Mouse (Mus musculus) kidney, embryonic 15.5 days (tissue): ENCODE measurements around the gene Tbxas1. TPM values are rescaled to one million over a fixed set of nuclear protein-coding genes. Genes with fewer than 3 reads are reported as not detected.

Experiments
- ATAC-seq: fragments of 200-750 bp; cut with Nextera tagmentation; replicated peaks from 2 replicates; pipeline ENCODE4 v1.8.0; 2017; ENCODE audit warnings: moderate TSS enrichment; ENCODE audit not compliant: low FRiP score
- H3K27ac ChIP-seq: fragments of 300-500 bp; sonication (generic); 2 replicates; pipeline ENCODE4 v1.5.1; 2015; ENCODE audit warnings: mild to moderate bottlenecking, inconsistent platforms
- H3K27me3 ChIP-seq: fragments of 300-500 bp; sonication (generic); 2 replicates; pipeline ENCODE4 v1.6.1; 2015; ENCODE audit warnings: inconsistent platforms
- H3K36me3 ChIP-seq: fragments of 300-500 bp; sonication (generic); 2 replicates; pipeline ENCODE4 v1.6.1; 2015; ENCODE audit warnings: inconsistent platforms
- H3K4me1 ChIP-seq: fragments of 300-500 bp; sonication (generic); 2 replicates; pipeline ENCODE4 v1.6.1; 2015; ENCODE audit warnings: inconsistent platforms
- H3K4me2 ChIP-seq: fragments of 300-500 bp; sonication (generic); 2 replicates; pipeline ENCODE4 v1.6.1; 2015; ENCODE audit warnings: moderate library complexity, mild to moderate bottlenecking, inconsistent platforms
- H3K4me3 ChIP-seq: fragments of 300-500 bp; sonication (generic); replicated peaks from 2 replicates; pipeline ENCODE4 v1.5.1; 2015; ENCODE audit warnings: mild to moderate bottlenecking, inconsistent platforms
- H3K9ac ChIP-seq: fragments of 300-500 bp; sonication (generic); 2 replicates; pipeline ENCODE4 v1.6.1; 2015; ENCODE audit warnings: mild to moderate bottlenecking, inconsistent platforms
- H3K9me3 ChIP-seq: fragments of 300-500 bp; sonication (generic); replicated peaks from 2 replicates; pipeline ENCODE4 v1.6.1; 2016; ENCODE audit warnings: inconsistent platforms
- WGBS: fragments of 180-500 bp; shearing (Covaris S2); methylation state at CpG from one replicate; pipeline ENCODE4 v1.1.7; 2015; ENCODE audit warnings: mixed read lengths; 5-methylcytosine and 5-hydroxymethylcytosine counted together
- polyA plus RNA-seq: library from polyadenylated mRNA; unstranded; fragments of >200 nt; fragmentation: Nextera tagmentation; extraction: Ambion mirVana; gene quantifications from 2 replicates; pipeline ENCODE4 v1.2.1, GENCODE M21; 2015

The Tbxas1 gene
- polyA plus RNA-seq, 1 experiment from 2014 or later, result 6.4 TPM

DNA sequence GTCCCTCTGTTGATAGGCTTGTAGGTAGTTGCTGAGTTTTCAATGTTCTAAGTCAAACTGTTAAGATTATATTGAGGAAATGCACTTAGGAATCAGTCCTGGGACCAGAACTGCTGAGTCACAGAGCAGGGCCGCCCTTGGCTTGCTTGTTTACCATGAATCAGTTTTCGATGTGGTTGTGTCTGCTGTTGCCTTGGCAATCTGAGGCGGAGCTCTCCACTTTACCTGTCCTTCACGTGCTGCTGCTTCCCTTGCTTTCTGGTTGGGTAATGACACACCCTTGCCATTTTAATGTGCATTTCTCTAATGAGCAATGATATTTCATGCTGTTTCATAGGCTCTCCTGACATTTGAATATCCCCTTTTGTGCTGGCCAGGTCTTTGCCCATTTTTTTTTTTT is 116.8 kb downstream of the Tbxas1 start:
- H3K27ac ChIP-seq, result no peak overlapping the region
- H3K9me3 ChIP-seq, result no peaks in the 10 kb centered on the region
- H3K4me3 ChIP-seq, result no peak overlapping the region
- H3K36me3 ChIP-seq, result no peaks in the 10 kb centered on the region
- H3K27me3 ChIP-seq, result no peaks in the 10 kb centered on the region
- 40% methylated on average over 4 of the region's 4 CpGs for WGBS
- no peak overlapping the region for H3K9ac ChIP-seq
- 0 out of 2 replicates have a peak, but pooled peaks cover 4% of the 10 kb centered on the region for H3K4me1 ChIP-seq
- peak; percentile 64; the same call in 1 of the 2 replicates for ATAC-seq
- no peak overlapping the region for H3K4me2 ChIP-seq

DNA sequence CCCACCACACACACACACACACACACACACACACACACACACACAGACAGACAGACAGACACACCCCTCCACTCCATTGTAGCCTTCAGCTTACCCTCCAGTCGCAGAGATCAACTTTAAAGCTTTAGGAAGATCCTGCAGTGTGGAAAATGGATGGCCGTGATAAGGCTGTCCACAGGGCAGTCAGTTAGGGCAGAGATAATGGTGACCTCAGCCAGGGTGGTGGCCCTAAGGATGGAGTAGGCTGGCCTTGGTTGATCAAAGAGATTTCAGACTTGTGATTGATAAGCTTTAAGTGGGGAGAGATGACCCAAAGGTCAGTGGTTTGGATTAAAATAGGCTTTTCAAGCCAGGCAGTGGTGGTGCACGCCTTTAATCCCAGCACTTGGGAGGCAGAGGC is 120.6 kb downstream of the Tbxas1 start:
- H3K4me1 ChIP-seq, result 0 out of 2 replicates have a peak, but pooled peaks cover 4% of the 10 kb centered on the region
- H3K27me3 ChIP-seq, result no peaks in the 10 kb centered on the region
- H3K27ac ChIP-seq, result no peak overlapping the region
- H3K4me2 ChIP-seq, result no peak overlapping the region
- ATAC-seq, result no peak
- H3K4me3 ChIP-seq, result no peak overlapping the region
- WGBS, result 84% methylated on average over 3 of the region's 3 CpGs
- no peaks in the 10 kb centered on the region for H3K36me3 ChIP-seq
- no peaks in the 10 kb centered on the region for H3K9me3 ChIP-seq
- no peak overlapping the region for H3K9ac ChIP-seq

- no peak overlapping the region for H3K4me3 ChIP-seq
- 77% methylated on average over 4 of the region's 4 CpGs for WGBS
- no peaks in the 10 kb centered on the region for H3K36me3 ChIP-seq
- no peak overlapping the region for H3K4me2 ChIP-seq
- H3K4me1 ChIP-seq, result peaks cover 1% of the 10 kb centered on the region
- no peaks in the 10 kb centered on the region for H3K27me3 ChIP-seq
- no peak overlapping the region for H3K27ac ChIP-seq
- H3K9me3 ChIP-seq, result no peaks in the 10 kb centered on the region
- ATAC-seq, result no peak
- H3K9ac ChIP-seq, result no peak overlapping the region
Measured at GRCm38 (mm10) chr6:38997838-38998237, 122.6 kb downstream of the Tbxas1 start.

DNA sequence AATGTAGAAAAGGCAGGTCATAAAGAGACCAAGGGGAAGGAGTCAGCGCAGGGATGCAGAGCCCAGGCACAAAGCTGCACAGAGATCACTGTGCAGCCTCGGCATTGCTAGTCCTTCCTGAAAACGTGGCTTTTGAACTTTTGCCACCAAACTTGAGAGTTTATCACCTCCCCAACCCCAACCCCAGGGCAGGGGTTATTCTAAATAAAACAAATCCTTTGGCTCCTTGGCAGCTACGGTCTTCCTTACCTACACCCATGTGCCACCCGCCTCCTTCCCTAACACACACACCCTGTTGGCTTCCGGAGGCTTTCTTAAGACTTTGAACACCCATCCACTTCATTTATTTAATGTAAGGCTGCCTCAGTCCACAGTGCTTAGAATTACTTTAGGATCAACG is 127.9 kb downstream of the Tbxas1 start:
- H3K4me3 ChIP-seq, result no peak overlapping the region
- peaks cover 39% of the 10 kb centered on the region for H3K4me1 ChIP-seq
- no peaks in the 10 kb centered on the region for H3K9me3 ChIP-seq
- H3K4me2 ChIP-seq, result no peak overlapping the region
- no peaks in the 10 kb centered on the region for H3K36me3 ChIP-seq
- no peak for ATAC-seq
- no peaks in the 10 kb centered on the region for H3K27me3 ChIP-seq
- peak overlapping the region; percentile 59 for H3K27ac ChIP-seq
- no peak overlapping the region for H3K9ac ChIP-seq
- WGBS, result 45% methylated on average over 7 of the region's 7 CpGs

- ATAC-seq, result 0 out of 2 replicates have a peak, but pooled peaks have one; percentile 9
- no peak overlapping the region for H3K4me3 ChIP-seq
- H3K9me3 ChIP-seq, result no peaks in the 10 kb centered on the region
- WGBS, result 40% methylated on average over 12 of the region's 12 CpGs
- H3K4me1 ChIP-seq, result peaks cover 39% of the 10 kb centered on the region
- H3K4me2 ChIP-seq, result no peak overlapping the region
- no peaks in the 10 kb centered on the region for H3K36me3 ChIP-seq
- no peaks in the 10 kb centered on the region for H3K27me3 ChIP-seq
- H3K27ac ChIP-seq, result peak overlapping the region; percentile 28
- H3K9ac ChIP-seq, result no peak overlapping the region
Measured at GRCm38 (mm10) chr6:39004003-39004473, 128.8 kb downstream of the Tbxas1 start.

- Histone ChIP-seq H3K27me3 (no peaks in the 10 kb centered on the region), H3K9ac (no peak overlapping the region), H3K4me1 (peaks cover 39% of the 10 kb centered on the region), H3K9me3 (no peaks in the 10 kb centered on the region), H3K36me3 (no peaks in the 10 kb centered on the region), H3K4me3 (no peak overlapping the region), H3K27ac (0 out of 2 replicates have a peak overlapping the region, but pooled peaks have one; percentile 23), H3K4me2 (no peak overlapping the region)
- no peak for ATAC-seq
- WGBS, result 57% methylated on average over 20 of the region's 20 CpGs
Measured at GRCm38 (mm10) chr6:39005267-39005944, 130.2 kb downstream of the Tbxas1 start.

DNA sequence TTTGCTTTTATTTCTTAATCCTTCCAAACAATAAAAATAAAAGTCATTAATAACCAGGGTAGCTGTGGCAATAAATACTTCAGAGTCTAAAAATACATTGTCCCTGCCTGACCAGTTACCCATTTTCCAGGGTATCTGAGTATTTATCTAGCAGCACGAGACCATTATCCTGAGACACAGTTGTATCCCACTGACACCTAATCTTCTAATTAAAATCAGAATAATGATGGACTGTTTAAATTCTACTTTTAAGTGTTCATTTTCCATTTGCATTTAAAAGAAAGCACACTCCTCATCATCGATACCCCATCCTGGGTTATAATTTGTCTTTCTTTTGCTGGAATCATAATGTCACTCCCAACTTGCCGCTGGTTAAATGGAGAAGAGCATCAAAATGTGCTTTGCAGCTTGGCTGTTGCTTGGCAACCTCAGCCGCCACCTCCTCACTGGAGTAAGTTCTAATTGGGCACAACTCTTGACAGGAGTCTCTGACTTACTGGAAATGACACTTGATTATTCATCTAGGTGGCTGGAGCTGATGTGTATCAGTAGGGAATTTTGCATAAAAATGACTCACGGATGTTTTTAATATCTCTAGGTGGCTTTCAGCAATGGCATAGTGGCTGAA is 130.9 kb downstream of the Tbxas1 start:
- 75% methylated on average over 5 of the region's 5 CpGs for WGBS
- no peaks in the 10 kb centered on the region for H3K9me3 ChIP-seq
- no peak for ATAC-seq

GRCm38 (mm10) chr6:39007223-39007622 is 132.0 kb downstream of the Tbxas1 start:
- Histone ChIP-seq H3K4me1 (peaks cover 39% of the 10 kb centered on the region), H3K9me3 (no peaks in the 10 kb centered on the region), H3K36me3 (no peaks in the 10 kb centered on the region), H3K4me3 (no peak overlapping the region), H3K27me3 (no peaks in the 10 kb centered on the region), H3K9ac (no peak overlapping the region), H3K4me2 (no peak overlapping the region), H3K27ac (peak overlapping the region; percentile 78)
- ATAC-seq, result peak; percentile 81
- WGBS, result 17% methylated on average over 5 of the region's 5 CpGs

More for the DNA sequence above, 130.9 kb downstream of the Tbxas1 start:
- no peak overlapping the region for H3K27ac ChIP-seq
- peaks cover 39% of the 10 kb centered on the region for H3K4me1 ChIP-seq
- H3K36me3 ChIP-seq, result no peaks in the 10 kb centered on the region
- H3K27me3 ChIP-seq, result no peaks in the 10 kb centered on the region
- no peak overlapping the region for H3K9ac ChIP-seq
- H3K4me3 ChIP-seq, result no peak overlapping the region
- H3K4me2 ChIP-seq, result no peak overlapping the region

GRCm38 (mm10) chr6:39008116-39008515 is 132.9 kb downstream of the Tbxas1 start:
- no peak for ATAC-seq
- Histone ChIP-seq H3K27ac (peak overlapping the region; percentile 78), H3K27me3 (no peaks in the 10 kb centered on the region), H3K9ac (no peak overlapping the region), H3K4me2 (no peak overlapping the region), H3K4me3 (no peak overlapping the region), H3K9me3 (no peaks in the 10 kb centered on the region), H3K4me1 (peaks cover 36% of the 10 kb centered on the region), H3K36me3 (no peaks in the 10 kb centered on the region)
- 52% methylated on average over 4 of the region's 4 CpGs for WGBS

DNA sequence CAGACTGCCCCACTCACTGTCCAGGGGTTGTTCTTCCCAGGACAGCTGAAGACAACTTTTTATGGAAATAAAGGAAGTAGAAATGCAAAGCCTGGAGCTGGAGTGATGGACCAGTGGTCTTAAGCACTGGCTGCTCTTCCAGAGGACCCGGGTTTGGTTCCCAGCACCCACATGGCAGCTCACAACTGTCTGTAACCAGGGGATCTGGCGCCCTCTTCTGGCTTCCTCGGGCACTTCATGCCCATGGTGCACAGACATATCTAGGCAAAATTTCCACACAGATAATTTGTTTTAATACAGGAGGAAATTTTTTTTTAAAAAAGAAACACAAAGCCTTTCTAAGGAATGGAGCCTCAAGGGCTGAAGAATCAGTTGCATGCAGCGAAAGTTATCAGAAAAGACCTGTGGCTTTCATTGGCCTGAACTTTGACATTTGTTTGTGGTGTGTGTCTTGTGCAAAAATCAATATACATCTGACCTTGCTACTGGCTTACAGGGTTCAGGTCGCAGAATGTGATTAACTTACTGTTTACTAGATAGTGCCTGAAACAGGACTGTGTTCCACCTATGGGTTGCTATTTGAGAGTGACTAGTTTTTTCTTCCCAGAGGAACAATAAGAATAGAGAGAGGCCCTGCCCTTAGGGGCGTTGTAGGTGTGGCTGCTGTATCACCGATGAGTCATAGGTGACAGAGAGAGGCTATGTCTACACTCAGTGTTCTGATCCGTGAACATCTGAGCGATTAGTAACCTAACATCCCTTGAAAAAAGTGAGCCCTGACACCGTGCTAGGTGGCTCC is 138.0 kb downstream of the Tbxas1 start:
- Histone ChIP-seq H3K4me2 (no peak overlapping the region), H3K9me3 (no peaks in the 10 kb centered on the region), H3K9ac (no peak overlapping the region), H3K27ac (no peak overlapping the region), H3K4me1 (no peaks in the 10 kb centered on the region), H3K4me3 (no peak overlapping the region), H3K36me3 (no peaks in the 10 kb centered on the region), H3K27me3 (no peaks in the 10 kb centered on the region; the same call in 1 of the 2 replicates)
- no peak for ATAC-seq
- 86% methylated on average over 10 of the region's 10 CpGs for WGBS

- H3K9me3 ChIP-seq, result no peaks in the 10 kb centered on the region
- ATAC-seq, result no peak
- H3K4me3 ChIP-seq, result no peak overlapping the region
- H3K36me3 ChIP-seq, result no peaks in the 10 kb centered on the region
- H3K9ac ChIP-seq, result no peak overlapping the region
- no peaks in the 10 kb centered on the region; the same call in 1 of the 2 replicates for H3K27me3 ChIP-seq
- H3K4me2 ChIP-seq, result no peak overlapping the region
- WGBS, result 79% methylated on average over 11 of the region's 11 CpGs
- H3K4me1 ChIP-seq, result no peaks in the 10 kb centered on the region
- no peak overlapping the region for H3K27ac ChIP-seq
Measured at GRCm38 (mm10) chr6:39017942-39018341, 142.7 kb downstream of the Tbxas1 start.

DNA sequence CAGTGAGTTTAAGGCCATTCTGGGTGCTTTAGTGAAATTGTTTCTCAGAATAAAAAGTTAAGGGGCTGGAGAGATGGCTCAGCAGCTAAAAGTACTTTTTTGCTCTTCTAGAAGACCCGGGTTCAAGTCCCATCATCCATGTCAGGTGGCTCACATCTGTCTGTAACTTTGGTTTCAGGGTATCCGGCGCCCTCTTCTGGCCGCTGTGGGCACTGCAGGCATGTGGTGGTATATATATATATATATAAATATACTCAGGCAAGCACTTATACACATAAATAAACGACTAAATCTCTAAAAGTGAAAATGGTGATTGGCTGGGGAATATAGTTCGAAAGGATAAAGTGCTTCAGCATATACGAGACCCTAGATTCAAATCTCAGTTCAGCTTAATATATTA is 143.6 kb downstream of the Tbxas1 start:
- Histone ChIP-seq H3K27ac (no peak overlapping the region), H3K9ac (no peak overlapping the region), H3K4me3 (no peak overlapping the region), H3K36me3 (no peaks in the 10 kb centered on the region), H3K27me3 (no peaks in the 10 kb centered on the region; the same call in 1 of the 2 replicates), H3K4me1 (no peaks in the 10 kb centered on the region), H3K4me2 (no peak overlapping the region), H3K9me3 (no peaks in the 10 kb centered on the region)
- WGBS, result 74% methylated on average over 7 of the region's 7 CpGs
- no peak for ATAC-seq
